Mouse (Mus musculus) lung, postnatal 10 days (tissue): Measurements from ENCODE around the gene Znhit2.

Source experiments
- DNase-seq: peaks from one replicate; pipeline ENCODE4 v3.0.0; 2021

Gene Znhit2

GRCm38 (mm10) chr19:6047154-6047898 is 13.7 kb upstream of the Znhit2 start:
- no peak for DNase-seq

GRCm38 (mm10) chr19:6047899-6048166 is 13.2 kb upstream of the Znhit2 start:
- DNase-seq = no peak

GRCm38 (mm10) chr19:6048681-6049410 is 12.1 kb upstream of the Znhit2 start:
- DNase-seq = no peak

- DNase-seq = no peak
Measured at GRCm38 (mm10) chr19:6052516-6052915, 8.5 kb upstream of the Znhit2 start.

- no peak for DNase-seq
Measured at GRCm38 (mm10) chr19:6054296-6054695, 6.7 kb upstream of the Znhit2 start.

GRCm38 (mm10) chr19:6056696-6057095 is 4.3 kb upstream of the Znhit2 start:
- no peak for DNase-seq

- peak; percentile 99 for DNase-seq
Measured at GRCm38 (mm10) chr19:6057313-6058096, 3.5 kb upstream of the Znhit2 start, which contains the start of the genes Mrpl49 and Fau. Mrpl49 (minus strand) TSS chr19:6057785. Fau (plus strand) TSS chr19:6057844.

- no peak for DNase-seq
Measured at GRCm38 (mm10) chr19:6058513-6058912, 2.5 kb upstream of the Znhit2 start.

GRCm38 (mm10) chr19:6058966-6059365 is 2.0 kb upstream of the Znhit2 start:
- no peak for DNase-seq

GRCm38 (mm10) chr19:6061641-6062302 is 780 bp downstream of the Znhit2 start:
- peak; percentile 58 for DNase-seq

- DNase-seq = no peak
Measured at GRCm38 (mm10) chr19:6062418-6062817, 1.4 kb downstream of the Znhit2 start.

GRCm38 (mm10) chr19:6063081-6063480 is 2.1 kb downstream of the Znhit2 start:
- DNase-seq = no peak

- no peak for DNase-seq
Measured at GRCm38 (mm10) chr19:6066571-6066970, 5.6 kb downstream of the Znhit2 start.

GRCm38 (mm10) chr19:6067011-6067723 is 6.2 kb downstream of the Znhit2 start:
- DNase-seq = peak; percentile 87

- peak; percentile 94 for DNase-seq
Measured at GRCm38 (mm10) chr19:6067724-6068415, 6.9 kb downstream of the Znhit2 start, which contains the start of gene Tm7sf2. Tm7sf2 (minus strand) TSS chr19:6068373.

GRCm38 (mm10) chr19:6068951-6069350 is 8.0 kb downstream of the Znhit2 start:
- no peak for DNase-seq

GRCm38 (mm10) chr19:6069851-6070250 is 8.9 kb downstream of the Znhit2 start:
- DNase-seq = no peak

GRCm38 (mm10) chr19:6070571-6071250 is 9.7 kb downstream of the Znhit2 start:
- DNase-seq = no peak

- DNase-seq = no peak
Measured at GRCm38 (mm10) chr19:6071261-6071660, 10.3 kb downstream of the Znhit2 start.

- no peak for DNase-seq
Measured at GRCm38 (mm10) chr19:6073889-6074288, 12.9 kb downstream of the Znhit2 start.
